Mouse (Mus musculus) embryonic facial prominence, embryonic 13.5 days (tissue): Measurements from ENCODE around the gene Calcoco2. TPM values are rescaled to one million over a fixed set of nuclear protein-coding genes. Genes with fewer than 3 reads are reported as not detected.
"Not testable (repeated sequence)": the region's sequence is repeated elsewhere in the genome, so short reads cannot be mapped to it uniquely, and the experiment has no call there.

Source experiments
- ATAC-seq: fragments of 200-750 bp; cut with Nextera tagmentation; 2 replicates; pipeline ENCODE4 v1.8.0; 2017; ENCODE audit warnings: low read depth; ENCODE audit not compliant: insufficient number of reproducible peaks, insufficient read depth, low FRiP score, low TSS enrichment
- H3K27ac ChIP-seq: fragments of 300-500 bp; sonication (generic); 2 replicates; pipeline ENCODE4 v1.5.1; 2015; ENCODE audit warnings: moderate library complexity, mild to moderate bottlenecking, inconsistent platforms
- H3K27me3 ChIP-seq: fragments of 300-500 bp; sonication (generic); 2 replicates; pipeline ENCODE4 v1.6.1; 2015; ENCODE audit warnings: mild to moderate bottlenecking, inconsistent platforms
- H3K36me3 ChIP-seq: fragments of 300-500 bp; sonication (generic); 2 replicates; pipeline ENCODE4 v1.6.1; 2015; ENCODE audit warnings: mild to moderate bottlenecking, inconsistent platforms
- H3K4me1 ChIP-seq: fragments of 300-500 bp; sonication (generic); 2 replicates; pipeline ENCODE4 v1.6.1; 2015; ENCODE audit warnings: inconsistent platforms
- H3K4me2 ChIP-seq: fragments of 300-500 bp; sonication (generic); 2 replicates; pipeline ENCODE4 v1.6.1; 2015; ENCODE audit warnings: moderate library complexity, mild to moderate bottlenecking, inconsistent platforms
- H3K4me3 ChIP-seq: fragments of 300-500 bp; sonication (generic); 2 replicates; pipeline ENCODE4 v1.5.1; 2015; ENCODE audit warnings: mild to moderate bottlenecking, inconsistent platforms
- H3K9ac ChIP-seq: fragments of 300-500 bp; sonication (generic); 2 replicates; pipeline ENCODE4 v1.6.1; 2015; ENCODE audit warnings: mild to moderate bottlenecking, inconsistent platforms
- H3K9me3 ChIP-seq: fragments of 300-500 bp; sonication (generic); 2 replicates; pipeline ENCODE4 v1.6.1; 2016; ENCODE audit warnings: inconsistent platforms
- WGBS: fragments of 180-500 bp; shearing (Covaris S2); methylation state at CpG from one replicate; pipeline ENCODE4 v1.1.7; 2015; ENCODE audit warnings: mixed read lengths; 5-methylcytosine and 5-hydroxymethylcytosine counted together
- polyA plus RNA-seq: library from polyadenylated mRNA; unstranded; fragments of >200 nt; fragmentation: Nextera tagmentation; extraction: Ambion mirVana; gene quantifications from 2 replicates; pipeline ENCODE4 v1.2.1, GENCODE M21; 2015

The Calcoco2 gene
- polyA plus RNA-seq, 1 experiment from 2014 or later: not detected

DNA sequence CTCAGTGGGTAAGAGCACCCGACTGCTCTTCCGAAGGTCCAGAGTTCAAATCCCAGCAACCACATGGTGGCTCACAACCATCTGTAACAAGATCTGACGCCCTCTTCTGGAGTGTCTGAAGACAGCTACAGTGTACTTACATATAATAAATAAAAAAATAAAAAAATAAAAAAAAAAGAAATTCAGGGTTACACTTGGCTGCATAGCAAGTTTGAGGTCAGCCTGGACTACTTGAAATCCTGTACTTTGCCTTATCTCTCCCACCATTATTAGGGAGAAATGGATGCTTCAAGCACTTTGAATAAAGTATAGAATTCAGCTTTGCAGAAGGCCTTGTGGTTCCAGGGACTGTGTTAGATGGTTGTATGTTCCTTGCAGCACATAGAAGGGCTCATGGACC, 5.2 kb upstream of the Calcoco2 start:
- 84% methylated on average over 3 of the region's 3 CpGs for whole genome bisulfite sequencing
- not testable (repeated sequence) for H3K4me2 ChIP-seq, H3K9me3 ChIP-seq, H3K27ac ChIP-seq, H3K4me3 ChIP-seq, H3K36me3 ChIP-seq, H3K9ac ChIP-seq, ATAC-seq, H3K4me1 ChIP-seq
- peaks cover 19% of the 10 kb centered on the region for H3K27me3 ChIP-seq

DNA sequence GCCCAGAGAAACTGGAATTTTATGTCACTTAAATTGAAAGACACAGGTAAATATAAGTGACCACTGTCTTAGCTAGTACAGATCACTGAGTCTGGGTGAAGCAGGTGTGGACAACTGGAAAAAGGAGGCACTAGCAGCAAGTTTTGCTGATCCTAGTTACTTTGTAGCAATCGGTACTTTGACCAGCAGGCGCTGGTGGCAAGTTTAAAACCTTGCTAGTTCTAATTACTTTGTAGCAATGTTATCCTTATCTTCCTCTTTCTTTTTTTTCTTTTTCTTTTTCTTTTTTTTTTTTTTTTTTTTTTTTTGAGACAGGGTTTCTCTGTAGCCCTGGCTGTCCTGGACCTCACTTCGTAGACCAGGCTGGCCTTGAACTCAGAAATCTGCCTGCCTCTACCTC, 4.4 kb upstream of the Calcoco2 start:
- Histone ChIP-seq H3K9me3 (no peaks in the 10 kb centered on the region), H3K27me3 (peaks cover 11% of the 10 kb centered on the region; the same call in 1 of the 2 replicates), H3K36me3 (no peaks in the 10 kb centered on the region), H3K9ac (no peak overlapping the region), H3K4me1 (no peaks in the 10 kb centered on the region), H3K27ac (no peak overlapping the region), H3K4me2 (no peak overlapping the region), H3K4me3 (no peak overlapping the region)
- WGBS: 82% methylated on average over 3 of the region's 3 CpGs
- ATAC-seq: no peak

DNA sequence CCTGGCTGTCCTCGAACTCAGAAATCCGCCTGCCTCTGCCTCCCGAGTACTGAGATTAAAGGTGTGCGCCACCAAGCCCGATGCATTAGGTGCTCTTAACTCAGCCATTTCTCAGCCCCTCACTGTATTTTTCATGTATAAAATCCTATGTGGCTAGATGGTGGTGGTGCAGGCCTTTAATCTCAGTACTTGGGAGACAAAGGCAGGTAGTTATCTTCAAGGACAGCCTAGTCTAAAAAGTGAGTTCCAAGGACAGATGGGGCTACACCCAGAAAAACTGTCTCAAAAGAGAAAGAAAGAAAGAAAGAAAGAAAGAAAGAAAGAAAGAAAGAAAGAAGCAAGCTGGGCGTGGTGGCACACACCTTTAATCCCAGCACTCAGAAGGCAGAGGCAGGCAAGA, 3.7 kb upstream of the Calcoco2 start:
- no peak for ATAC-seq
- Histone ChIP-seq H3K27me3 (peaks cover 5% of the 10 kb centered on the region; the same call in 1 of the 2 replicates), H3K4me3 (no peak overlapping the region), H3K27ac (no peak overlapping the region), H3K9me3 (no peaks in the 10 kb centered on the region), H3K36me3 (no peaks in the 10 kb centered on the region), H3K4me2 (no peak overlapping the region), H3K4me1 (no peaks in the 10 kb centered on the region), H3K9ac (no peak overlapping the region)
- 87% methylated on average over 6 of the region's 6 CpGs for WGBS

DNA sequence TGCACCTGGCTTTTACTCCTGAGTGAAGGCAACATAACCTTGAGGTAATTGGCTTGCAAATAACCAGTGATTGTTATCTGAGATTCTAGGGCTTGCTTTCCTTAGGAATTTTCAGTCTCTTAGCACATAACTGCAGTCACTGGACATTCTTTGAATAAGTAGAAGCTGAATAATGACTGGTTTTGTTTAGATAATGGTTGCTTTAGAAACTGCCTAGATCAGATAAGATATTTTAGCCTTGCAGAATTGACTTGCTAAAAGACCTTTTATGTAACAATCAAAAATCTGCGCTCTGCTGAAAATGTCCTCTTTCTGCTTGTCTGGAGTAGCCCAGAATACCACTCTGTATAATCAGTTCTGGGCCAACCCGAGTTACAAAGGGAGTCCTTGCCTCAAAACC, 2.3 kb upstream of the Calcoco2 start:
- Histone ChIP-seq H3K4me2 (no peak overlapping the region), H3K4me1 (no peaks in the 10 kb centered on the region), H3K27ac (no peak overlapping the region), H3K36me3 (no peaks in the 10 kb centered on the region), H3K4me3 (no peak overlapping the region), H3K9ac (no peak overlapping the region), H3K9me3 (no peaks in the 10 kb centered on the region), H3K27me3 (no peaks in the 10 kb centered on the region)
- no peak for ATAC-seq
- WGBS: 47% methylated on average over 2 of the region's 2 CpGs

DNA sequence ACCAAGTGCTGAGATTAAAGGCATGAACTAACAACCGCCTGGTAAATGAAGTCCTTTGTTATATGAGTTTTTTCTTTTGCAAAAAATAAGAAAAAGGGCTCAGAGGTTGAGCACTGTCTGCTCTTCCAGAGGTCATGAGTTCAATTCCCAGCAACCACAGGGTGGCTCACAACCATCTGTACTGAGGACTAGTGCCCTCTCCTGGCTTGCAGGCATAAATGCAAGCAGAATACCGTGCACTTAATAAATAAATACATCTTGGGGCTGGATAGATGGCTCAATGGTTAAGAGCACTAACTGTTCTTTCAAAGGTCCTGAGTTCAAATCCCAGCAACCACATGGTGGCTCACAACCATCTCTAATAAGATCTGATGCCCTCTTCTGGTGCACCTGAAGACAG, 814 bp downstream of the Calcoco2 start:
- H3K9ac ChIP-seq, H3K4me1 ChIP-seq, H3K27me3 ChIP-seq, H3K27ac ChIP-seq, H3K4me2 ChIP-seq, H3K4me3 ChIP-seq, H3K9me3 ChIP-seq, ATAC-seq, H3K36me3 ChIP-seq: not testable (repeated sequence)
- WGBS: 58% methylated on average over 2 of the region's 2 CpGs

DNA sequence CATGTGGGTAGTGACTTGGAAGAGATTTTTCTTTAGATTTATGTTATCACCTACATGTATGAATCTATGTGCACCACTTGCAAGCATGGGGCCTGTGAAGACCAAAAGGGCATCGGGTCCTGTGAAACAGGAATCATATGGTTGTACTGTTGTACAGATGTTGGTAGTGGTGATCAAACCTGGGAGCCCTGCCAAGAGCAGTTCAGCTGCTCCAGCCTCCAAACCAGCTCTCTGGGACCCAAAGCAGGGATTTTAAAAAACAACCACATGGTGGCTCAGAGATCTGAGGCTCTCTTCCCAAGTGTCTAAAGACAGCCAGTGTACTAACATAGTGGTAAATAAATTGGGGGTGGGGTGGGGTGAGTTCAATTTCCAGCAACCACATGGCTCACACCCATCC, 3.4 kb downstream of the Calcoco2 start:
- no peak for ATAC-seq
- H3K4me1 ChIP-seq: 0 out of 2 replicates have a peak, but pooled peaks cover 3% of the 10 kb centered on the region

DNA sequence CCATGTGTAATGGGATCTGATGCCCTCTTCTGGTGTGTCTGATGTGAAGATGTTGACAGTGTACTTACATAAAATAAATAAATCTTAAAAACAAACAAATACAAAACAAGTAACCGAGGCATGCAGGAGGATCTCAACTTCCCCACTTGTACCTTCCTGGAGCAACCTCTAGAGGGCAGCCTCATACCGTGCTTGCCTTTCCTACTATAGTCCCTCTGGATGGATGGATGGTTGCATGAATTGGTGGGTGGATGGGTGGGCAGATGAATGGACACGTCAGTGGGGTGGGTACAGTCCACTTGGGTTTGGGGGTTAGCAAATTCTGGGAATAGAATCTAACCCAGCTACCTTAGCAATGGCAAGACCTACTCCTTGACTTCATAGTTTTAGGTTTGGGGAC, 18.4 kb downstream of the Calcoco2 start:
- WGBS: 9% methylated on average over 3 of the region's 3 CpGs
- Histone ChIP-seq H3K4me2 (no peak overlapping the region), H3K4me1 (no peaks in the 10 kb centered on the region), H3K9ac (no peak overlapping the region), H3K4me3 (no peak overlapping the region), H3K9me3 (no peaks in the 10 kb centered on the region; the same call in 1 of the 2 replicates), H3K36me3 (no peaks in the 10 kb centered on the region), H3K27ac (no peak overlapping the region), H3K27me3 (peaks cover 7% of the 10 kb centered on the region; the same call in 1 of the 2 replicates)
- no peak for ATAC-seq

More for the DNA sequence above, 3.4 kb downstream of the Calcoco2 start:
- Histone ChIP-seq H3K9me3 (no peaks in the 10 kb centered on the region), H3K9ac (no peak overlapping the region), H3K36me3 (no peaks in the 10 kb centered on the region), H3K27ac (no peak overlapping the region), H3K27me3 (no peaks in the 10 kb centered on the region), H3K4me2 (no peak overlapping the region), H3K4me3 (no peak overlapping the region)
- WGBS: 50% methylated on average over 1 of the region's 1 CpGs

DNA sequence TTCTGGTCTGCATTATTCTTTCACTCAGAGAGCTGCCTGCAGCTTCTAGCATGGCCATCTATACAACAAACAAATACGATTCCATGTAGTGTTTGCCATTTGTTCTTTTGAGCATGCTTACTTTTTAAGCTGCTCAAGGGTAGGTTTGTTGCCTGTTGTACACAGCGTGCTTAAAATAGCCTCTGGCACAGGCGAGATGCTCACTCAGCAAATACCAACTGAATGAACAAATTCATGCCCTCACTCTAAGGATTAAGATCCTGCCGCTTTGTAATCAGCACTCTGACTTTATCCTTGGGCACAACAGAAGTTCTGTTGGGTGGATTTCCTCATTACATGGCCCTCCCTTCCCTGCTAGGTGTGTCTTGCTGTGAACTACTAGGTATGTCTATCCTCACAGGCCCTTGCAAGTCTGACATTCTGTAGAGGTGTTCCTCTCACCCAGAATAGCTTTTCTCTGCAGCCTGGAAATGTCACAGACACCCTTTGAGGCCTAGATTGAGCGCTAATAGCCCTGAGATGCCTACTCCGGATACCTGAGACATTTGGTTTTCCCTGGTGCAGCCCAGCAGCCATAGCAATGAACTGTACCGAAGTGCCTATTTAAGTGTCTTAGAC, 19.0 kb downstream of the Calcoco2 start:
- H3K27ac ChIP-seq: no peak overlapping the region

DNA sequence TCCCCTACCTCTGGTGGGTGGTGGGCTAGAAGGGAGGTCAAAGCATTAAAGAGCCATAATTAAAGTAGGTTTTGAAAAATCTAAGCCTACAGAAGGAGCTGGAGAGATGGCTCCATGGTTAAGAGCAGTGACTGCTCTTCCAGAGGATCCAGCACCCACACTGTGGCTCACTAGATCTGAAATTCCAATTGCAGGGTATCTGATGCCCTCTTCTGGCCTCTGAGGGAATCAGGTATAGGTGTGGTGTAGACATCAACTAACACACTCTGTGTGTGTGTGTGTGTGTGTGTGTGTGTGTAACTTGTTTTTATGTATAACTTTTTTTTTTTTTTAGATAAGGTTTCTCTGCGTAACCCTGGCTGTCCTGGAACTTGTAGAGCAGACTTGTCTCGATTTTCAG, 20.7 kb downstream of the Calcoco2 start:
- H3K36me3 ChIP-seq: no peaks in the 10 kb centered on the region
- no peak overlapping the region for H3K4me3 ChIP-seq
- peaks cover 7% of the 10 kb centered on the region; the same call in 1 of the 2 replicates for H3K27me3 ChIP-seq
- no peaks in the 10 kb centered on the region for H3K4me1 ChIP-seq
- ATAC-seq: no peak
- 58% methylated on average over 2 of the region's 2 CpGs for WGBS
- no peak overlapping the region for H3K4me2 ChIP-seq
- no peak overlapping the region for H3K9ac ChIP-seq
- H3K9me3 ChIP-seq: peaks cover 5% of the 10 kb centered on the region
- H3K27ac ChIP-seq: no peak overlapping the region

More for the DNA sequence above, 19.0 kb downstream of the Calcoco2 start:
- no peak for ATAC-seq
- Histone ChIP-seq H3K4me2 (no peak overlapping the region), H3K9me3 (peaks cover 5% of the 10 kb centered on the region), H3K36me3 (no peaks in the 10 kb centered on the region), H3K4me3 (no peak overlapping the region), H3K27me3 (peaks cover 7% of the 10 kb centered on the region; the same call in 1 of the 2 replicates), H3K4me1 (no peaks in the 10 kb centered on the region), H3K9ac (no peak overlapping the region)
- 38% methylated on average over 7 of the region's 7 CpGs for WGBS

DNA sequence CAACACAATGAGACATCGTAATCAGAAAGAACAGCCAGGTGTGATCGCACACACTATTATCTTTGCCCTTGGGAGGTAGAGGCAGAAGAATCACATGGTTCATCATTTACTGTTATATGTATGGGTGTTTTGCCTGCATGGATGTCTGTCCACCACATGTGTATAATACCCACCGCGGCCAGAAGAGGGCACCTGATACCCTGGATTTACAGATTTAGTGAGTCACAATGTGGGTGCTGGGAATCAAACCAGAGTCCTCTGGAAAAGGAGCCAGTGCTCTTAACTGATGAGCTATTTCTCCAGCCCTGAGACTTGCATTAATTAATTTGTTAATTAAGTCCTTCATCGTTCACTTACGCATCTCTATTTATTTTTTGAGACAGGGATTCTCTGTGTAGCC, 23.8 kb downstream of the Calcoco2 start:
- peaks cover 5% of the 10 kb centered on the region for H3K9me3 ChIP-seq
- no peak overlapping the region for H3K27ac ChIP-seq
- WGBS: 87% methylated on average over 6 of the region's 6 CpGs
- H3K27me3 ChIP-seq: peaks cover 5% of the 10 kb centered on the region; the same call in 1 of the 2 replicates
- no peak overlapping the region for H3K4me3 ChIP-seq
- no peak overlapping the region for H3K4me2 ChIP-seq
- no peaks in the 10 kb centered on the region for H3K36me3 ChIP-seq
- no peak for ATAC-seq
- no peaks in the 10 kb centered on the region for H3K4me1 ChIP-seq
- H3K9ac ChIP-seq: no peak overlapping the region

DNA sequence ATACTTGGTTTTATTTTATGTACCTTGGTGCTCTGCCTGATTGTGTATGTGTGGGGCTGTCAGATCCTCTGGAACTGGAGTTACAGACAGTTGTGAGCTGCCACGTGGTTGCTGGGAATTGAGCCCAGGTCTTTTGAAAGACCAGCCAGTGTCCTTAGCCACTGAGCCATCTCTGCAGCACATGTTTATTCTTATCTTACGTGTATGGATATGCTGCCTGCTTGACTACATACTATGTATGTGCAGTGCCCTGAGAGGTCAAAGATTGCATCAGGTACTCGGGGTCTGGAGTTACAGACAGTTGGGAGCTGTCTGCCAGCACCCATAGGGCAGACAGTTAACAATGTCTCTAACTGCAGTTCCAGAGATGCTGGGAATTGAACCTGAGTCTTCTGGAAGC, 29.1 kb downstream of the Calcoco2 start:
- Histone ChIP-seq H3K36me3 (no peaks in the 10 kb centered on the region), H3K4me2 (no peak overlapping the region), H3K27ac (no peak overlapping the region), H3K9ac (no peak overlapping the region), H3K27me3 (no peaks in the 10 kb centered on the region), H3K9me3 (no peaks in the 10 kb centered on the region), H3K4me1 (no peaks in the 10 kb centered on the region), H3K4me3 (no peak overlapping the region)
- ATAC-seq: no peak
- 71% methylated on average over 3 of the region's 3 CpGs for WGBS

DNA sequence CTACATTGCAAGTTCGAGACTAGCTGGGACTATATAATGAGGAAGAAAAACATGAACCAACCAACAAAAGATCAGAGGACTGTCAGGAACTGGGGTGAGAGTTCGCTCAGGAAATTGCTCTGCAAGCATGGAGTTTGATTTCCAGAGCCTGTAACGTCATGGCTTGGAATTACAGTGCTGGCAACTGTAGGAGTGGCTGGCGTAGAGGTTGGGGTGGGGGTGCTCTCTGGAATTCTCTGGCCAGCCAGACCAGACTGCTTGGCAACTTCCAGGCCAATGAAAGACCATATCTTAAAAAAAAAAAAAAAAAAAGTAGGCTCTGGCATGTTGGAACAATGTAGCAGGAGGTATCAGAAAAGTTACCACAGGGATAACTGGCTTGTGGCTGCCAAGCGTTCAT, 31.0 kb downstream of the Calcoco2 start:
- Histone ChIP-seq H3K27me3 (no peaks in the 10 kb centered on the region), H3K9me3 (no peaks in the 10 kb centered on the region), H3K4me2 (no peak overlapping the region), H3K4me3 (no peak overlapping the region), H3K4me1 (no peaks in the 10 kb centered on the region), H3K27ac (no peak overlapping the region), H3K36me3 (no peaks in the 10 kb centered on the region), H3K9ac (no peak overlapping the region)
- no peak for ATAC-seq
- WGBS: 72% methylated on average over 5 of the region's 5 CpGs
